Mouse (Mus musculus) thymus, postnatal 0 days (tissue): ENCODE results near the gene Gm6356. TPM values are rescaled to one million over a fixed set of nuclear protein-coding genes. Genes with fewer than 3 reads are reported as not detected.
"Not testable (repeated sequence)": the region's sequence is repeated elsewhere in the genome, so short reads cannot be mapped to it uniquely, and the experiment has no call there.

Source experiments
- DNase-seq: peaks from one replicate; pipeline ENCODE4 v3.0.0-alpha.2; 2015; ENCODE audit warnings: low spot score
- polyA plus RNA-seq: library from polyadenylated mRNA; unstranded; fragments of >200 nt; fragmentation: Nextera tagmentation; extraction: Ambion mirVana; gene quantifications from 2 replicates; pipeline ENCODE4 v1.2.1, GENCODE M21; 2015

Gene Gm6356
- 0.13 TPM in 1 of 2 replicates, not detected in the other for polyA plus RNA-seq

DNA sequence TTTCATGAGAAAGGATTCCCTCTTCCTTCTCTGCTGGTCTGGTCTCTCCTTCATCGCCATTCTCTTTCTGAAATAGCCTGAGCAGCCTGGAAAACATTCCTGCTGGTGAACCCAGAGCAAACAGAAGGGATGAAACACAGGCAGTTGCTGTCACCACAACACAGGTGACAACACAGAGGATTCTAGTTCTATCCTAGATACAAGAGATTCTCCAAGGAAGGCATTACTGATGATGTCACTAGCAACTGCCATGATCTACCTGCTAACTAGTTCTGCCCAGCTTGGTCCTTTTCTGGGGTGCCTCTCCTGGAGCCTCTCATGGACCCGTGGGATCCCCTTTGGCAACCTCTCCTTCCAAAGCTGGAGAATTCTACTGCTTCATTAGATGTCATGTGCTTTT lies at the start of gene Gm6356:
Gene Gm6356 (minus strand): TSS at position 101 of the 400 bp plus-strand sequence.
- DNase-seq: not testable (repeated sequence)

Other genes with a start within 250 kb of the Gm6356 start
- 1.4 TPM in 2 replicates for gene Gm3636, start 231.5 kb downstream of the Gm6356 start, polyA plus RNA-seq
- not detected in 2 replicates for gene Gm8362, start 199.4 kb downstream of the Gm6356 start, polyA plus RNA-seq
- gene Gm3642, start 133.5 kb downstream of the Gm6356 start, polyA plus RNA-seq: not detected in 2 replicates
- 0.09 and 0.20 TPM in 2 replicates for gene Gm3667, start 83.9 kb downstream of the Gm6356 start, polyA plus RNA-seq
- gene Gm10406, start 53.6 kb upstream of the Gm6356 start, polyA plus RNA-seq: 0.23 and 0.52 TPM in 2 replicates
- not detected in 2 replicates for gene Gm3685, start 71.2 kb upstream of the Gm6356 start, polyA plus RNA-seq
- gene Gm3696, start 126.8 kb upstream of the Gm6356 start, polyA plus RNA-seq: 0.62 and 0.71 TPM in 2 replicates
- not detected in 2 replicates for gene Gm6676, start 151.6 kb upstream of the Gm6356 start, polyA plus RNA-seq
- 1.1 and 1.3 TPM in 2 replicates for gene Gm3512, start 200.7 kb upstream of the Gm6356 start, polyA plus RNA-seq
- not detected in 2 replicates for gene Gm16434, start 220.7 kb upstream of the Gm6356 start, polyA plus RNA-seq